Mouse (Mus musculus) C2C12 (cell line): ENCODE results near the gene Ifna16.

ENCODE experiments used
- CTCF ChIP-seq: IDR thresholded peaks from one replicate; pipeline ENCODE4 v1.5.1; 2011; ENCODE audit not compliant: control insufficient read depth, insufficient read depth, insufficient read length
- FOSL1 ChIP-seq: IDR thresholded peaks from one replicate; pipeline ENCODE4 v1.8.0; 2011; ENCODE audit warnings: mild to moderate bottlenecking, low read length; ENCODE audit not compliant: poor library complexity, insufficient read depth, severe bottlenecking

GRCm38 (mm10) chr4:88696237-88696884, 19.6 kb upstream of the Ifna16 start:
- peak; percentile 92 for TF ChIP-seq CTCF
- no peak for TF ChIP-seq FOSL1
